Mouse (Mus musculus) midbrain, embryonic 11.5 days (tissue): ENCODE measurements around the gene Gm15056. TPM values are rescaled to one million over a fixed set of nuclear protein-coding genes. Genes with fewer than 3 reads are reported as not detected.

ENCODE experiments used
- polyA plus RNA-seq: library from polyadenylated mRNA; unstranded; fragments of >200 nt; fragmentation: Nextera tagmentation; extraction: Ambion mirVana; gene quantifications from 2 replicates; pipeline ENCODE4 v1.2.1, GENCODE M21; 2014

Gm15056 gene
- polyA plus RNA-seq, 1 experiment from 2014 or later: not detected

Other genes starting within 250 kb of the Gm15056 start
- not detected in 2 replicates for gene Defb33, start 10.0 kb downstream of the Gm15056 start, polyA plus RNA-seq
- not detected in 2 replicates for gene Gm6040, start 19.4 kb upstream of the Gm15056 start, polyA plus RNA-seq
- not detected in 2 replicates for gene AY761185, start 42.1 kb upstream of the Gm15056 start, polyA plus RNA-seq
- not detected in 2 replicates for gene Defa21, start 122.9 kb upstream of the Gm15056 start, polyA plus RNA-seq
- not detected in 2 replicates for gene Defa23, start 152.4 kb upstream of the Gm15056 start, polyA plus RNA-seq
- gene Defa35, start 162.4 kb upstream of the Gm15056 start, polyA plus RNA-seq: not detected in 2 replicates
- not detected in 2 replicates for gene Defa25, start 181.8 kb upstream of the Gm15056 start, polyA plus RNA-seq
- gene Gm14851, start 193.4 kb upstream of the Gm15056 start, polyA plus RNA-seq: not detected in 2 replicates
- gene Defa30, start 232.0 kb upstream of the Gm15056 start, polyA plus RNA-seq: not detected in 2 replicates